Comparison of ENCODE assay signal across 8 mouse cellular contexts in the genomic region with DNA sequence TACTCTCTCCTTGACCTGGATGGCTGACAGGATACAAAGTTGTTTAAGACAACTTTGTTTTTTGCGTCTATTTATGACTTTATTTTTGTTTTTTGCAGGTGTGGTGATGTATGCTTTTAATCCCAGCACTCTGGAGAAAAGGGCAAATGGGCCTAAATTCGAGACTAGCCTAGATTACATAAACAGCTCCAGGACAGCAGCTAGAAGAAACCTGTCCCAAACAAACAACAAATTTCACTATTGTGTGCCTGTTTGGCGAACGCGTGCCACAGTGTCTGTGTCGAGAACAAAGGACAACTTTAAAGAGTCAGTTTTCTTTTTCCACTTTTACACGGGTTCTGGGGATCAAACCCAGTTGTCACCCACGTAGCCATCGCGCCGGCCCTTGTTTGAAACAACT. TPM values are rescaled to one million over a fixed set of nuclear protein-coding genes. Genes with fewer than 3 reads are reported as not detected.
DNase-seq lines count a peak whose midpoint lies in the region; ATAC-seq and TF ChIP-seq lines count a peak whose summit lies in the region.

No protein-coding gene starts in this region.

- intact Hi-C loops in heart, postnatal 14 days (cut with DNase I) = loop anchor here (2.0 kb wide), 1 partner anchor 38 kb away; no protein-coding TSS in a partner anchor
- intact Hi-C loops in left cerebral cortex, postnatal 10 days (cut with DNase I) = no loop called here

- no peak for DNase-seq in heart, postnatal 14 days
- DNase-seq in ES-E14 (ENCODE audit: low read depth, low spot score) = no peak
- DNase-seq in retina, postnatal 1 day = no peak
- no peak for DNase-seq in gastrocnemius, postnatal 25 days
- no peak for DNase-seq in left cerebral cortex, postnatal 10 days (ENCODE audit: extremely low spot score in 1 of 2, low spot score in 2 of 2)

- H3K4me1 ChIP-seq in heart, embryonic 14.5 days (ENCODE audit: control insufficient read depth in 2 of 2, insufficient read depth in 2 of 2, low read length in 2 of 2) = peaks cover 0 to 9% of the 10 kb centered on the region in 2 experiments; a peak in 2 of 4 replicates
- peaks cover 5% of the 10 kb centered on the region in 2 experiments for H3K4me1 ChIP-seq in ES-E14 (ENCODE audit: control insufficient read depth in 2 of 2, insufficient read depth in 2 of 2, low read length in 2 of 2, poor library complexity in 1 of 2)
- peaks cover 29% of the 10 kb centered on the region for H3K4me1 ChIP-seq in forebrain, embryonic 13.5 days
- peaks cover 56% of the 10 kb centered on the region for H3K4me1 ChIP-seq in liver, embryonic 16.5 days (ENCODE audit: control insufficient read depth, low read depth, low read length)

- H3K36me3 ChIP-seq in heart, embryonic 14.5 days (ENCODE audit: control insufficient read depth, insufficient read depth, low read length) = peaks cover 21% of the 10 kb centered on the region
- peaks cover 5% of the 10 kb centered on the region for H3K36me3 ChIP-seq in ES-E14 (ENCODE audit: control insufficient read depth, insufficient read depth, low read length, poor library complexity, severe bottlenecking)
- H3K36me3 ChIP-seq in forebrain, embryonic 13.5 days (ENCODE audit: poor library complexity, severe bottlenecking) = peaks cover 24% of the 10 kb centered on the region
- H3K36me3 ChIP-seq in liver, embryonic 16.5 days (ENCODE audit: control insufficient read depth, insufficient read depth) = peaks cover 14% of the 10 kb centered on the region

- in situ Hi-C loops in ES-E14 (cut with MboI; ENCODE audit: low sequenced_read_pairs in 2 of 2, unreplicated experiment in 2 of 2) = no loop called here

- peak overlapping the region; percentile 58 to 97 for H3K4me3 ChIP-seq in heart, embryonic 14.5 days (ENCODE audit: control insufficient read depth in 1 of 2, insufficient read depth in 1 of 2, low read depth in 1 of 2, low read length in 2 of 2)
- peak overlapping the region; percentile 74 to 83 for H3K4me3 ChIP-seq in ES-E14 (ENCODE audit: insufficient read depth in 1 of 2, low read depth in 1 of 2, low read length in 2 of 2, poor library complexity in 1 of 2, severe bottlenecking in 1 of 2)
- peak overlapping the region; percentile 95 for H3K4me3 ChIP-seq in forebrain, embryonic 13.5 days
- H3K4me3 ChIP-seq in liver, embryonic 16.5 days (ENCODE audit: low read depth, low read length) = peak overlapping the region; percentile 84

- no peak for ATAC-seq in heart, embryonic 14.5 days (ENCODE audit: insufficient number of reproducible peaks, insufficient read depth, low FRiP score, low read depth)
- no peak for ATAC-seq in forebrain, embryonic 13.5 days
- no peak for ATAC-seq in liver, embryonic 16.5 days (ENCODE audit: low read depth)

- 8% methylated on average over 11 of the region's 11 CpGs for WGBS in heart, embryonic 14.5 days
- 7% methylated on average over 11 of the region's 11 CpGs for WGBS in forebrain, embryonic 13.5 days
- WGBS in liver, embryonic 16.5 days (ENCODE audit: insufficient replicate concordance) = 4% methylated on average over 11 of the region's 11 CpGs

- H3K27ac ChIP-seq in heart, embryonic 14.5 days (replicated peaks in 1 of 2; ENCODE audit: control insufficient read depth in 1 of 2, insufficient read depth in 1 of 2, low read depth in 2 of 2, low read length in 2 of 2) = peak overlapping the region; percentile 85 to 88
- H3K27ac ChIP-seq in ES-E14 (ENCODE audit: insufficient read depth, low read depth, low read length, poor library complexity, severe bottlenecking) = peak overlapping the region; percentile 28; the same call in 1 of the 2 replicates
- peak overlapping the region; percentile 92 for H3K27ac ChIP-seq in forebrain, embryonic 13.5 days
- peak overlapping the region; percentile 99 for H3K27ac ChIP-seq in liver, embryonic 16.5 days (ENCODE audit: low read length)

- H3K9me3 ChIP-seq in heart, embryonic 14.5 days (ENCODE audit: control insufficient read depth, low read length) = no peaks in the 10 kb centered on the region
- no peaks in the 10 kb centered on the region for H3K9me3 ChIP-seq in ES-E14 (ENCODE audit: control insufficient read depth, insufficient read depth, low read depth, low read length)
- no peaks in the 10 kb centered on the region for H3K9me3 ChIP-seq in forebrain, embryonic 13.5 days (replicated peaks)
- no peaks in the 10 kb centered on the region for H3K9me3 ChIP-seq in liver, embryonic 16.5 days (replicated peaks; ENCODE audit: control insufficient read depth, low read length)

- H3K9ac ChIP-seq in heart, embryonic 14.5 days (ENCODE audit: low read length) = peak overlapping the region; percentile 78
- H3K9ac ChIP-seq in ES-E14 (ENCODE audit: insufficient read depth, low read depth, low read length, poor library complexity, severe bottlenecking) = peak overlapping the region; percentile 84
- peak overlapping the region; percentile 94 for H3K9ac ChIP-seq in forebrain, embryonic 13.5 days
- peak overlapping the region; percentile 88 for H3K9ac ChIP-seq in liver, embryonic 16.5 days (ENCODE audit: low read depth, low read length)

- peak overlapping the region; percentile 80 for H3K4me2 ChIP-seq in heart, embryonic 14.5 days (ENCODE audit: low read length)
- peak overlapping the region; percentile 81 for H3K4me2 ChIP-seq in forebrain, embryonic 13.5 days
- H3K4me2 ChIP-seq in liver, embryonic 16.5 days (ENCODE audit: low read depth, low read length) = peak overlapping the region; percentile 71

- H3K27me3 ChIP-seq in heart, embryonic 14.5 days (ENCODE audit: control insufficient read depth, insufficient read depth, low read length) = no peaks in the 10 kb centered on the region
- H3K27me3 ChIP-seq in forebrain, embryonic 13.5 days = no peaks in the 10 kb centered on the region
- no peaks in the 10 kb centered on the region for H3K27me3 ChIP-seq in liver, embryonic 16.5 days (ENCODE audit: control insufficient read depth, insufficient read depth, low read depth, low read length)

TF ChIP-seq in ES-E14, 5 proteins besides CTCF, POLR2A, EP300 and RAD21:
- TF ChIP-seq ZNF384 (IDR thresholded peaks at IDR 0.05; ENCODE audit: low read depth, low read length) (no peak), MAFK (IDR thresholded peaks at IDR 0.05; ENCODE audit: insufficient read depth, low read depth, low read length) (no peak), HCFC1 (IDR thresholded peaks at IDR 0.05; ENCODE audit: borderline replicate concordance, insufficient read depth, low read length) (no peak), CHD2 (IDR thresholded peaks at IDR 0.05; ENCODE audit: low read depth, low read length) (no peak), ZC3H11A (IDR thresholded peaks at IDR 0.05; ENCODE audit: borderline replicate concordance, low read depth, low read length) (no peak)

RNA-seq across cellular contexts. Expression of gene Usp4, which starts 0.6 kb away (rescaled TPM):
- polyA plus RNA-seq in heart, embryonic 14.5 days (2014; fragmentation: Nextera tagmentation; extraction: Ambion mirVana) = 88.6 and 90.1 TPM in 2 replicates
- 10 to 100 TPM; 76.5 to 83.6 TPM for total RNA-seq in heart, postnatal 14 days (2021)
- 64.2 and 69.1 TPM in 2 replicates for total RNA-seq in ES-E14 (2012; rRNA removed)
- polyA plus RNA-seq in forebrain, embryonic 13.5 days (2015; fragmentation: Nextera tagmentation; extraction: Ambion mirVana) = 132 and 142 TPM in 2 replicates
- polyA plus RNA-seq in liver, embryonic 16.5 days (2015; fragmentation: Nextera tagmentation; extraction: Ambion mirVana) = 61.7 and 68.8 TPM in 2 replicates
- 10 to 100 TPM; 61.7 to 64.9 TPM for total RNA-seq in gastrocnemius, postnatal 25 days (2021)
- 100 to 1,000 TPM; 122 to 125 TPM for total RNA-seq in left cerebral cortex, postnatal 10 days (2021)

RNA-seq across cellular contexts. Expression of gene Gpx1, which starts 8.3 kb away (rescaled TPM):
- 694 and 725 TPM in 2 replicates for polyA plus RNA-seq in heart, embryonic 14.5 days (2014; fragmentation: Nextera tagmentation; extraction: Ambion mirVana)
- total RNA-seq in heart, postnatal 14 days (2021) = 100 to 1,000 TPM; 156 to 161 TPM
- 797 and 939 TPM in 2 replicates for total RNA-seq in ES-E14 (2012; rRNA removed)
- 489 and 518 TPM in 2 replicates for polyA plus RNA-seq in forebrain, embryonic 13.5 days (2015; fragmentation: Nextera tagmentation; extraction: Ambion mirVana)
- polyA plus RNA-seq in liver, embryonic 16.5 days (2015; fragmentation: Nextera tagmentation; extraction: Ambion mirVana) = 5,943 and 6,062 TPM in 2 replicates
- 10 to 100 TPM; 74.4 to 92.9 TPM for total RNA-seq in gastrocnemius, postnatal 25 days (2021)
- 10 to 100 TPM; 91.2 to 92.6 TPM for total RNA-seq in left cerebral cortex, postnatal 10 days (2021)

RNA-seq across cellular contexts. Expression of gene Tcta, which starts 41.1 kb away (rescaled TPM):
- polyA plus RNA-seq in heart, embryonic 14.5 days (2014; fragmentation: Nextera tagmentation; extraction: Ambion mirVana) = 36.5 and 39.4 TPM in 2 replicates
- total RNA-seq in heart, postnatal 14 days (2021) = 10 to 100 TPM; 25.4 to 25.5 TPM
- 10.0 and 11.0 TPM in 2 replicates for total RNA-seq in ES-E14 (2012; rRNA removed)
- 30.9 and 38.1 TPM in 2 replicates for polyA plus RNA-seq in forebrain, embryonic 13.5 days (2015; fragmentation: Nextera tagmentation; extraction: Ambion mirVana)
- 14.9 and 15.2 TPM in 2 replicates for polyA plus RNA-seq in liver, embryonic 16.5 days (2015; fragmentation: Nextera tagmentation; extraction: Ambion mirVana)
- total RNA-seq in gastrocnemius, postnatal 25 days (2021) = 10 to 100 TPM; 25.0 to 30.8 TPM
- 10 to 100 TPM; 58.0 to 59.3 TPM for total RNA-seq in left cerebral cortex, postnatal 10 days (2021)

RNA-seq across cellular contexts. Expression of gene Rhoa, which starts 41.1 kb away (rescaled TPM):
- polyA plus RNA-seq in heart, embryonic 14.5 days (2014; fragmentation: Nextera tagmentation; extraction: Ambion mirVana) = 229 and 289 TPM in 2 replicates
- 100 to 1,000 TPM; 250 to 262 TPM for total RNA-seq in heart, postnatal 14 days (2021)
- 82.9 and 125 TPM in 2 replicates for total RNA-seq in ES-E14 (2012; rRNA removed)
- polyA plus RNA-seq in forebrain, embryonic 13.5 days (2015; fragmentation: Nextera tagmentation; extraction: Ambion mirVana) = 317 and 330 TPM in 2 replicates
- 190 and 213 TPM in 2 replicates for polyA plus RNA-seq in liver, embryonic 16.5 days (2015; fragmentation: Nextera tagmentation; extraction: Ambion mirVana)
- 100 to 1,000 TPM; 104 to 120 TPM for total RNA-seq in gastrocnemius, postnatal 25 days (2021)
- total RNA-seq in left cerebral cortex, postnatal 10 days (2021) = 100 to 1,000 TPM; 209 to 216 TPM

RNA-seq across cellular contexts. Expression of gene 1700102P08Rik, which starts 45.6 kb away (rescaled TPM):
- polyA plus RNA-seq in heart, embryonic 14.5 days (2014; fragmentation: Nextera tagmentation; extraction: Ambion mirVana) = 0.43 TPM in 2 replicates
- total RNA-seq in heart, postnatal 14 days (2021) = under 1 TPM; 0.67 to 0.90 TPM
- total RNA-seq in ES-E14 (2012; rRNA removed) = 1.3 and 1.5 TPM in 2 replicates
- 1.5 and 2.0 TPM in 2 replicates for polyA plus RNA-seq in forebrain, embryonic 13.5 days (2015; fragmentation: Nextera tagmentation; extraction: Ambion mirVana)
- 0.60 and 0.70 TPM in 2 replicates for polyA plus RNA-seq in liver, embryonic 16.5 days (2015; fragmentation: Nextera tagmentation; extraction: Ambion mirVana)
- under 1 TPM; 0.40 to 0.46 TPM for total RNA-seq in gastrocnemius, postnatal 25 days (2021)
- 1 to 10 TPM; 1.4 to 2.1 TPM for total RNA-seq in left cerebral cortex, postnatal 10 days (2021)

Comparison
In these comparisons a context has a peak if more than half of its experiments do, and no peak if none do; other contexts are left out.
1. H3K27ac ChIP-seq: peak in every context shown above with its lines; median percentile 99 in liver, embryonic 16.5 days; 92 in forebrain, embryonic 13.5 days; 86 in heart, embryonic 14.5 days; 28 in ES-E14.